Mouse (Mus musculus) liver, embryonic 14.5 days (tissue): ENCODE measurements at regions not wholly inside any gene's neighbourhood (a gene's known extent, or its start where the extent isn't known, plus 50 kb on each side); places are given as distances from the start of the nearest gene placed in this dataset.

Experiments used
- ATAC-seq: fragments of 200-750 bp; cut with Nextera tagmentation; 2 replicates; pipeline ENCODE4 v1.8.0; 2017; ENCODE audit warnings: moderate number of reproducible peaks, mild to moderate bottlenecking, moderate library complexity; ENCODE audit not compliant: insufficient read depth
- DNase-seq, 3 experiments: peaks; one replicate each; pipeline ENCODE4 v3.0.0-alpha.2; 2012 to 2013; ENCODE audit warnings: low read depth in 3 of 3, low spot score in 3 of 3
- H3K27ac ChIP-seq: fragments of 300-500 bp; sonication (generic); 2 replicates; pipeline ENCODE4 v1.5.1; 2014; ENCODE audit warnings: moderate library complexity, mild to moderate bottlenecking, control low read depth, inconsistent platforms
- H3K27me3 ChIP-seq: fragments of 300-500 bp; sonication (generic); 2 replicates; pipeline ENCODE4 v1.6.1; 2014; ENCODE audit warnings: mild to moderate bottlenecking, low read length, moderate library complexity; ENCODE audit not compliant: control insufficient read depth, insufficient read depth
- H3K36me3 ChIP-seq: fragments of 300-500 bp; sonication (generic); replicated peaks from 2 replicates; pipeline ENCODE4 v1.6.1; 2014; ENCODE audit warnings: low read depth; ENCODE audit not compliant: control insufficient read depth, insufficient read depth
- H3K4me1 ChIP-seq, 2 experiments: fragments of 200-500 bp in 1 of 2; fragments of 300-500 bp in 1 of 2; sonication (generic) in 1 of 2; replicated peaks; 2 replicates each; pipeline ENCODE4 v1.6.1; 2012 to 2014; ENCODE audit warnings: antibody characterized with exemption in 1 of 2, inconsistent platforms in 1 of 2, low read length in 1 of 2; ENCODE audit not compliant: control insufficient read depth in 2 of 2, insufficient read depth in 2 of 2
- H3K4me2 ChIP-seq: fragments of 300-500 bp; sonication (generic); 2 replicates; pipeline ENCODE4 v1.6.1; 2014; ENCODE audit warnings: low read depth, mild to moderate bottlenecking, control low read depth, moderate library complexity
- H3K4me3 ChIP-seq, 2 experiments: fragments of 200-500 bp in 1 of 2; fragments of 300-500 bp in 1 of 2; sonication (generic) in 1 of 2; 2 replicates each; pipeline ENCODE4 v1.5.1; 2012 to 2014; ENCODE audit warnings: low read depth in 2 of 2, low read length in 2 of 2, mild to moderate bottlenecking in 2 of 2, control low read depth in 1 of 2, inconsistent platforms in 1 of 2, moderate library complexity in 1 of 2; ENCODE audit not compliant: insufficient read depth in 1 of 2
- H3K9ac ChIP-seq: fragments of 300-500 bp; sonication (generic); replicated peaks from 2 replicates; pipeline ENCODE4 v1.6.1; 2014; ENCODE audit warnings: mild to moderate bottlenecking, control low read depth, moderate library complexity
- H3K9me3 ChIP-seq: fragments of 300-500 bp; sonication (generic); 2 replicates; pipeline ENCODE4 v1.6.1; 2016; ENCODE audit warnings: low read length, mixed read lengths; ENCODE audit not compliant: control insufficient read depth
- CTCF ChIP-seq: IDR thresholded peaks from 2 replicates; pipeline ENCODE4 v1.5.1; 2016; ENCODE audit warnings: antibody characterized with exemption, low read depth, control low read depth
- EP300 ChIP-seq: IDR thresholded peaks from 2 replicates; pipeline ENCODE4 v1.6.1; 2016; ENCODE audit warnings: antibody characterized with exemption, low read depth
- WGBS: fragments of 180-500 bp; shearing (Covaris S2); extraction: QIAGEN DNeasy Blood & Tissue Kit; methylation state at CpG from one replicate; pipeline ENCODE4 v1.1.7; 2014; ENCODE audit not compliant: insufficient replicate concordance; 5-methylcytosine and 5-hydroxymethylcytosine counted together

DNA sequence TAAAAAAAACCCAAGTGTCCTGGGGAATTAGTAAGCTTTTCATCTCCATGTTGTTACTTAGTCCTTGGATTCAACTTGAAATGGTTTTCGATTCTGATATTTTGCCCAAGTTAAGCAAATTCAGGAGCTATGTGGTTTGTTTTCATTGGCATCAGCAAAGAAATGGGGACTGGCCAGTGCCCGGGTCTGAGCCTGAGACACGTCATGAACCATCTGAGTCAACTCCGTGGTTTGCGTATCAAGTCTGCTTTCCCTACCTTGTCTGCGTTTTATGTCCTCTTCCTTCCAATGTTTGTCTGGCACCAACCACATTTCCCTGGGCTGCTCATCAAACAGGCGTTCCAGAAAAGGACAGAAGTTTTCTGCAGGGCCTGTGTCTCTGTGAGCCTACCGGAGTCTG lies 83.7 kb upstream of the Ptch1 start:
- WGBS: 67% methylated on average over 8 of the region's 8 CpGs
- H3K36me3 ChIP-seq: no peaks in the 10 kb centered on the region
- H3K4me1 ChIP-seq: no peaks in the 10 kb centered on the region
- H3K4me2 ChIP-seq: no peak overlapping the region
- ATAC-seq (no peak), DNase-seq (no peak)
- TF ChIP-seq CTCF (no peak), EP300 (no peak)
- no peak overlapping the region for H3K27ac ChIP-seq
- H3K27me3 ChIP-seq: no peaks in the 10 kb centered on the region
- no peaks in the 10 kb centered on the region for H3K9me3 ChIP-seq
- H3K4me3 ChIP-seq: no peak overlapping the region
- no peak overlapping the region for H3K9ac ChIP-seq

DNA sequence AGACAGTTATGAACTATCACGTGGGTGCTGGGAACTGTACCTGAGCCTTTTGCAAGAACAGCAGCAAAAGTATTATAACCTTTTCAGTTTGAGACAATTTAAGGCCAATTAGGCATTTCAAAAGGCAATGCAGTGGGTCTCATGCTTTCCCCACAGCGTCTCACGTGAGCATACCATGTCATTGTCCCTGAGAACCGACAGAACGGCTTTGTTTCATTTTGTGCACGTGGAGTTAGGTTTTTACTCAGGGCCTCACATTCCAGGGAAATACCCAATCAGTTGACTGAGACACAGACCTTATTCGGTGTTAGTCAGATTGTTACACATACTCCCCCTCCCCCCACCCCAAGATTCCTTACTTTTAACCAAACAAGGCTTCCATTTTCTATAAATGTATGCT lies 86.0 kb upstream of the Ptch1 start:
- H3K4me3 ChIP-seq: no peak overlapping the region
- H3K4me1 ChIP-seq: no peaks in the 10 kb centered on the region
- no peaks in the 10 kb centered on the region for H3K27me3 ChIP-seq
- no peak overlapping the region for H3K9ac ChIP-seq
- WGBS: 63% methylated on average over 7 of the region's 7 CpGs
- no peaks in the 10 kb centered on the region for H3K36me3 ChIP-seq
- H3K9me3 ChIP-seq: no peaks in the 10 kb centered on the region
- ATAC-seq (no peak), DNase-seq (no peak)
- no peak overlapping the region for H3K27ac ChIP-seq
- no peak for TF ChIP-seq CTCF
- no peak for TF ChIP-seq EP300
- H3K4me2 ChIP-seq: no peak overlapping the region

DNA sequence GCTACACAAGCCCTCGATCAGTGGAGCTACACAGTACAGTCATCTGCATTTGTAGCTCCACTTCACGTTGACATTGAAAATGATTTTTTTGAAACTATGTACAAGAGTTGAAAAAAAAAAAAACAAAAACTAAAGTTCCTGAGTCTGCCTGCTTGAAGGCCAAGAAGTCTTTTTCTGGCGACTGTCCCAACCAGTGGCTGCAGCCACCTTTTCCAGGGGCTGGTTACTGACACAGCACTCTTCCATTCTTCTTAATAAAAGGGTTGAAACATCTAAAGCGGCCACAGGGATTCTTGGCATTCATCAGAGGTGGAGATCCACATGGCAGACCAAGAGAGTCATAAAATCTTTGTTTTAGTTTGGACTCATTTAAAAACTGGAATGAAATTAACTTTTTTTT lies 87.0 kb upstream of the Ptch1 start:
- Histone ChIP-seq H3K4me3 (no peak overlapping the region), H3K27ac (no peak overlapping the region), H3K27me3 (no peaks in the 10 kb centered on the region), H3K4me2 (no peak overlapping the region), H3K4me1 (no peaks in the 10 kb centered on the region), H3K9me3 (no peaks in the 10 kb centered on the region), H3K9ac (no peak overlapping the region), H3K36me3 (no peaks in the 10 kb centered on the region)
- TF ChIP-seq CTCF (no peak), EP300 (no peak)
- no peak for DNase-seq
- ATAC-seq: no peak
- 52% methylated on average over 4 of the region's 4 CpGs for WGBS

DNA sequence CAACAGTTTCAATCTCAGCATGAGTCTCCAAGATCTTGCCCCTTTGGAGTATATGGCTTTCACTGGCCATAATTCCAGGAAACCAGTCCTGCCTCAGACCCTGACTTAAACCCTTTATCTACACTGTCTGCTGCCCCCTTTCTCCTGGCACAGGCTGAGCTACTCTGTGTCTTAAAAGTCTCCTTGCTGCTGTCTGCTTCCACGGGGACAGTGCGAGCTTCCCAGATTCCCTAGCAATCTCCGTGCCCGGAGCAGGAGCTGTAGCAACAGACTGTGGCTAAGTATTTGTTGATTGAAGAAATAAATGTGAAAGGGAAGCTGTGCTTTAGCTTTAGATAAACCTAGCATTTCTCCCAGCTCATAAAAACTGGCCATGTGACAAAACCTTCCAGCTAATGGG lies 95.2 kb upstream of the Ptch1 start:
- no peak for DNase-seq
- no peak for ATAC-seq
- Histone ChIP-seq H3K9ac (no peak overlapping the region), H3K4me3 (no peak overlapping the region), H3K27ac (no peak overlapping the region), H3K4me1 (no peaks in the 10 kb centered on the region), H3K36me3 (no peaks in the 10 kb centered on the region), H3K4me2 (no peak overlapping the region), H3K9me3 (no peaks in the 10 kb centered on the region), H3K27me3 (no peaks in the 10 kb centered on the region)
- no peak for TF ChIP-seq CTCF
- TF ChIP-seq EP300: no peak
- WGBS: 43% methylated on average over 4 of the region's 4 CpGs

DNA sequence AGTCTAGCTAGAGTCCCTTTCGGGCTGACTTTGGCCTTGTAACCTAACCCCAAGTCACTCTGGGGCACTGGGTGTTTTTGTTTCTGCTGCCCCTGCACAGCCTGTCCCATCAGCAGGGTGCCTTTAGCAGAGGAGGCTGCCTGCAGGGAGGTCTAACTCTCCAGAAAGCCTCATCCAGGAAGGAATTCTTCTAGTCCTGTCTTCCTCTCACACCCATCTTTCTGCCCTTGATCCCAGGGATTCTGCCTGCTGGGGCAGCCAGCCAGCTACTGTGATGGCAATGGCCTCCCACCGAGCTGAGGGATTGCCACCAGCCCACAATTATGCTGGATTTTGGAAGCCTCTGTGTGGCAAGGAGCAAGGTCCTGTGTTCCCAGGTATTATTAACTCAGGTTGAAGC lies 95.6 kb upstream of the Ptch1 start:
- 35% methylated on average over 2 of the region's 2 CpGs for WGBS
- no peak for TF ChIP-seq CTCF
- no peak for TF ChIP-seq EP300
- no peak overlapping the region for H3K9ac ChIP-seq
- no peaks in the 10 kb centered on the region for H3K9me3 ChIP-seq
- H3K4me2 ChIP-seq: no peak overlapping the region
- H3K27me3 ChIP-seq: no peaks in the 10 kb centered on the region
- DNase-seq (no peak), ATAC-seq (no peak)
- no peak overlapping the region for H3K4me3 ChIP-seq
- no peak overlapping the region for H3K27ac ChIP-seq
- H3K4me1 ChIP-seq: no peaks in the 10 kb centered on the region
- H3K36me3 ChIP-seq: no peaks in the 10 kb centered on the region

DNA sequence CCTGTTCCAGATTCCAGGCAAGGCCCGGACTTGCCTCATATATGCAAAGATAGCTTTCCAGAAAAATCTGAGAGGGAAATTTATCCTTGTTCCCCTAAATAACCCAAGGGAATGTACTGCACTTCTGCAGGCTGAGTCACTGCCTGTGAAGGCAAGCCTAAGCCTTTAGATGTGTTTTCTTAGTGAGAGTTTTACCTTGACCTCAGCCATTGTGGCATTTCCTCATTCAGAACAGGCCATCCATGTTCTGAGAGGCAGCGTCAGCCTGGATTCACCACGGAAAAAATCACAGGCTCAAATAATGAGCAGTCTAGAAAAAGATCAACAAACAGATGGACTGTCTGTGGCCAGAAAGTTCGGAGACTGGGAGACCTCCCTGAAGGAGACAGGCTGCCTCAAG lies 99.0 kb upstream of the Ptch1 start:
- Histone ChIP-seq H3K27ac (no peak overlapping the region), H3K9ac (no peak overlapping the region), H3K4me3 (no peak overlapping the region), H3K4me1 (no peaks in the 10 kb centered on the region), H3K27me3 (no peaks in the 10 kb centered on the region), H3K36me3 (no peaks in the 10 kb centered on the region), H3K9me3 (no peaks in the 10 kb centered on the region), H3K4me2 (no peak overlapping the region)
- DNase-seq (no peak), ATAC-seq (no peak)
- WGBS: 38% methylated on average over 4 of the region's 4 CpGs
- TF ChIP-seq CTCF (no peak), EP300 (no peak)
